Mouse (Mus musculus) bone marrow, adult 2 months (tissue): ENCODE results near the gene Neurog2.
A peak's percentile ranks its signal among the peaks of the same experiment; 100 is the strongest.

ENCODE experiments used
- CTCF ChIP-seq: fragments of 200-500 bp; IDR thresholded peaks from 2 replicates; pipeline ENCODE4 v1.5.1; 2011; ENCODE audit warnings: low read length, control low read depth; ENCODE audit not compliant: control insufficient read depth, insufficient read depth
- POLR2A ChIP-seq: fragments of 200-500 bp; IDR thresholded peaks from 2 replicates; pipeline ENCODE4 v1.6.1; 2011; ENCODE audit warnings: low read depth, mild to moderate bottlenecking, control low read depth, low read length, borderline replicate concordance; ENCODE audit not compliant: control insufficient read depth

DNA sequence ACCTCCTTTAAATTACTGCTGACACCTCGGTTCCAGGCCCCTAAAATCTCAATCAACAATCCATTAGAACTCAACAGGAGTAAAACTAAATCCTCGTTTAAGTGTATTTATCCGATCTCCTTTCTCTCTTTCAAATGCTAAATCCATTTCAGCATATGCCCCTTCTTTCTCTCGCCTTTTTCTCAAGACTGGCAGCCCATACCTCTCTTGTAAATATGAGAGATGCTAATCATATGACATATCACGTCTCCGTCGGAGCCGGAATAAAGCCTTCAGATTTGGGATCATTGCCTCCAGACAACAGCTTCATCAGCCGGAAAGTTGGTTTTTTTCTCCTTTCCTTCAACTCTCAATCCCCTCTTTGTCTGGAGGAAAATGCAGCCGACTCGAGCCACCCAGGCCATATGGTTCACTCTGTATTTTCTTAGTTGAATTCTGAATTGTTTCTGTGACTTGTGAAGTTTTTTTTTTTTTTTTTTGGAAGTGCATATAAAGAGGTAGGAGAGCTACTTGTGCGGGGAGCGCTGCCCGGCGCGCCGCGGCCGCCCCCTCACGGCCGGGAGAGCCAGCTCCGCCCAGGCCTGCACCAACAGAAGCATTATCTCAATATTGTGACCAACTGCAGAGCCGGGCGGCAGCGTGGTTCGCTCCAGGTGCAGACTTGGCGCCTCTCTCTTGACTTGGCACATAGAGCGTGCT lies 7.1 kb upstream of the Neurog2 start:
- TF ChIP-seq POLR2A (peak; percentile 17; the same call in 1 of the 2 replicates), CTCF (no peak)
